In the genomic region with DNA sequence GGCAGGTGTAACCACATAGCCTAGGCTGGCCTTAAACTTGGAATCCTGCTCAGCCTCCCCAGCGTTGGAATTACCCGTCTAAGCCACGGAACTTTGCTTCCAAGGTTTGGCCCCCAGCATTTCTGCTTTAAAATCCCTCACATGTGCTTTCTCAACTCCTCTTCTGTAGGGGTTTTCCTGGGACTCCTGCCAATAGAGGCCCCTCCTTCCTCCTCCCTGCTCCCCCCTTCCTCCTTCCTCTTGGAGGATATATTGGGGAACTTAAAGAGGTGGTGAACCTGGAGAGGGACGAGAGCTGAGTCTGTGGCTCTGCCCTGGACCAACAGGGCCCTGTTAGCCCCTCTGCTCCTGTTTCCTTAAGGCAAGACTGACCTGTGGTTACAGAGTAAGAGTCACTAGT, we compare ENCODE assay signal across 1 mouse cellular context.
TF ChIP-seq lines count a peak whose summit lies in the region.

No protein-coding gene starts in this region.

TF ChIP-seq in MEL, 35 proteins besides CTCF, POLR2A, EP300 and RAD21 (continued from another document):
- TF ChIP-seq UBTF (IDR thresholded peaks at IDR 0.05; ENCODE audit: borderline replicate concordance, insufficient read depth, low read depth, low read length) (no peak), TBP (IDR thresholded peaks at IDR 0.05; ENCODE audit: low read depth, low read length) (no peak), ZKSCAN1 (IDR thresholded peaks at IDR 0.05; ENCODE audit: low read depth, low read length) (no peak), BHLHE40 (IDR thresholded peaks at IDR 0.05; ENCODE audit: borderline replicate concordance, low read depth, low read length) (no peak), TCF12 (IDR thresholded peaks at IDR 0.05; ENCODE audit: low read depth, low read length) (no peak), ZC3H11A (IDR thresholded peaks at IDR 0.05; ENCODE audit: low read depth, low read length) (no peak), MYC (IDR thresholded peaks at IDR 0.05; ENCODE audit: low read depth, low read length) (no peak), NRF1 (IDR thresholded peaks at IDR 0.05; ENCODE audit: insufficient read depth, low read depth, low read length, poor library complexity, severe bottlenecking) (no peak), RCOR1 (IDR thresholded peaks at IDR 0.05; ENCODE audit: low read depth, low read length) (no peak), MAX (IDR thresholded peaks at IDR 0.05; ENCODE audit: low read length) (no peak), CHD1 (IDR thresholded peaks at IDR 0.05; ENCODE audit: low read depth, low read length) (no peak), E2F4 (IDR thresholded peaks at IDR 0.05; ENCODE audit: borderline replicate concordance, low read depth, low read length) (no peak)
